Mouse (Mus musculus) forebrain, embryonic 11.5 days (tissue): ENCODE results near the gene Cacna2d1. TPM values are rescaled to one million over a fixed set of nuclear protein-coding genes. Genes with fewer than 3 reads are reported as not detected.
A peak's percentile ranks its signal among the peaks of the same experiment; 100 is the strongest.

Source experiments
- ATAC-seq: fragments of 200-750 bp; cut with Nextera tagmentation; replicated peaks from 2 replicates; pipeline ENCODE4 v1.8.0; 2017; ENCODE audit warnings: moderate TSS enrichment; ENCODE audit not compliant: low FRiP score
- DNase-seq: peaks from one replicate; pipeline ENCODE4 v3.0.0-alpha.2; 2017; ENCODE audit warnings: low spot score
- H3K27ac ChIP-seq: fragments of 300-500 bp; sonication (generic); 2 replicates; pipeline ENCODE4 v1.5.1; 2014; ENCODE audit warnings: low read depth, low read length
- H3K27me3 ChIP-seq: fragments of 300-500 bp; sonication (generic); 2 replicates; pipeline ENCODE4 v1.6.1; 2014; ENCODE audit warnings: mild to moderate bottlenecking, low read length, mixed read lengths; ENCODE audit not compliant: control insufficient read depth, insufficient read depth
- H3K36me3 ChIP-seq: fragments of 300-500 bp; sonication (generic); 2 replicates; pipeline ENCODE4 v1.6.1; 2014; ENCODE audit warnings: mild to moderate bottlenecking, low read length, moderate library complexity, mixed read lengths; ENCODE audit not compliant: control insufficient read depth, insufficient read depth
- H3K4me1 ChIP-seq: fragments of 300-500 bp; sonication (generic); replicated peaks from 2 replicates; pipeline ENCODE4 v1.6.1; 2014; ENCODE audit warnings: low read length, mixed read lengths; ENCODE audit not compliant: control insufficient read depth, insufficient read depth
- H3K4me2 ChIP-seq: fragments of 300-500 bp; sonication (generic); 2 replicates; pipeline ENCODE4 v1.6.1; 2014; ENCODE audit warnings: low read depth, mild to moderate bottlenecking, low read length, moderate library complexity, mixed read lengths; ENCODE audit not compliant: severe bottlenecking
- H3K4me3 ChIP-seq: fragments of 300-500 bp; sonication (generic); 2 replicates; pipeline ENCODE4 v1.5.1; 2014; ENCODE audit warnings: low read depth, low read length
- H3K9ac ChIP-seq: fragments of 300-500 bp; sonication (generic); 2 replicates; pipeline ENCODE4 v1.6.1; 2014; ENCODE audit warnings: low read length
- H3K9me3 ChIP-seq: fragments of 300-500 bp; sonication (generic); 2 replicates; pipeline ENCODE4 v1.6.1; 2016; ENCODE audit warnings: low read length, mixed read lengths; ENCODE audit not compliant: control insufficient read depth
- WGBS: fragments of 180-500 bp; shearing (Covaris S2); extraction: QIAGEN DNeasy Blood & Tissue Kit; methylation state at CpG from one replicate; pipeline ENCODE4 v1.1.7; 2014; 5-methylcytosine and 5-hydroxymethylcytosine counted together
- polyA plus RNA-seq: library from polyadenylated mRNA; unstranded; fragments of >200 nt; fragmentation: Nextera tagmentation; extraction: Ambion mirVana; gene quantifications from 2 replicates; pipeline ENCODE4 v1.2.1, GENCODE M21; 2014

Gene Cacna2d1
- polyA plus RNA-seq, 1 experiment from 2014 or later: 21.9 TPM

- Histone ChIP-seq H3K36me3 (no peaks in the 10 kb centered on the region), H3K27me3 (peaks cover 23% of the 10 kb centered on the region), H3K4me3 (peak overlapping the region; percentile 52), H3K4me2 (peak overlapping the region; percentile 87), H3K9ac (peak overlapping the region; percentile 84), H3K27ac (peak overlapping the region; percentile 72), H3K9me3 (no peaks in the 10 kb centered on the region), H3K4me1 (peaks cover 10% of the 10 kb centered on the region; the same call in 1 of the 2 replicates)
- ATAC-seq (peak; percentile 3; the same call in 1 of the 2 replicates), DNase-seq (no peak)
- under 1% methylated on average over 27 of the region's 27 CpGs for WGBS
Measured at GRCm38 (mm10) chr5:15935234-15935728, 790 bp downstream of the Cacna2d1 start.

- no peak for DNase-seq
Measured at GRCm38 (mm10) chr5:15935831-15936710, 1.6 kb downstream of the Cacna2d1 start.

GRCm38 (mm10) chr5:15941191-15941725 is 6.8 kb downstream of the Cacna2d1 start:
- no peak for DNase-seq
- Histone ChIP-seq H3K36me3 (no peaks in the 10 kb centered on the region), H3K4me3 (no peak overlapping the region), H3K4me1 (0 out of 2 replicates have a peak, but pooled peaks cover 2% of the 10 kb centered on the region), H3K27me3 (peaks cover 3% of the 10 kb centered on the region), H3K9me3 (no peaks in the 10 kb centered on the region; the same call in 1 of the 2 replicates), H3K4me2 (no peak overlapping the region), H3K9ac (no peak overlapping the region), H3K27ac (no peak overlapping the region)
- no peak for ATAC-seq
- WGBS: 34% methylated on average over 6 of the region's 6 CpGs

More at GRCm38 (mm10) chr5:15935831-15936710, 1.6 kb downstream of the Cacna2d1 start:
- H3K4me1 ChIP-seq: peaks cover 10% of the 10 kb centered on the region; the same call in 1 of the 2 replicates
- H3K36me3 ChIP-seq: no peaks in the 10 kb centered on the region
- H3K9me3 ChIP-seq: no peaks in the 10 kb centered on the region
- peak overlapping the region; percentile 84 for H3K9ac ChIP-seq
- peak overlapping the region; percentile 87 for H3K4me2 ChIP-seq
- no peak overlapping the region for H3K27ac ChIP-seq
- 23% methylated on average over 14 of the region's 14 CpGs for WGBS
- peaks cover 21% of the 10 kb centered on the region for H3K27me3 ChIP-seq
- ATAC-seq: no peak
- H3K4me3 ChIP-seq: peak overlapping the region; percentile 52

GRCm38 (mm10) chr5:15942051-15942450 is 7.6 kb downstream of the Cacna2d1 start:
- 81% methylated on average over 4 of the region's 4 CpGs for WGBS
- no peak for ATAC-seq
- Histone ChIP-seq H3K4me3 (no peak overlapping the region), H3K4me2 (no peak overlapping the region), H3K27me3 (peaks cover 3% of the 10 kb centered on the region), H3K4me1 (0 out of 2 replicates have a peak, but pooled peaks cover 2% of the 10 kb centered on the region), H3K9me3 (no peaks in the 10 kb centered on the region; the same call in 1 of the 2 replicates), H3K36me3 (no peaks in the 10 kb centered on the region), H3K27ac (no peak overlapping the region), H3K9ac (no peak overlapping the region)
- no peak for DNase-seq

GRCm38 (mm10) chr5:15948290-15949037 is 14.0 kb downstream of the Cacna2d1 start:
- Histone ChIP-seq H3K27ac (no peak overlapping the region), H3K9me3 (no peaks in the 10 kb centered on the region; the same call in 1 of the 2 replicates), H3K4me2 (no peak overlapping the region), H3K4me3 (no peak overlapping the region), H3K4me1 (no peaks in the 10 kb centered on the region), H3K9ac (no peak overlapping the region), H3K27me3 (no peaks in the 10 kb centered on the region), H3K36me3 (no peaks in the 10 kb centered on the region)
- ATAC-seq: no peak; the same call in 1 of the 2 replicates
- 93% methylated on average over 6 of the region's 6 CpGs for WGBS
- no peak for DNase-seq

- Histone ChIP-seq H3K27ac (no peak overlapping the region), H3K36me3 (no peaks in the 10 kb centered on the region), H3K4me1 (no peaks in the 10 kb centered on the region), H3K27me3 (no peaks in the 10 kb centered on the region), H3K4me3 (no peak overlapping the region), H3K9ac (no peak overlapping the region), H3K9me3 (no peaks in the 10 kb centered on the region), H3K4me2 (no peak overlapping the region)
- ATAC-seq (no peak), DNase-seq (no peak)
- WGBS: 97% methylated on average over 1 of the region's 1 CpGs
Measured at GRCm38 (mm10) chr5:15959760-15960159, 25.3 kb downstream of the Cacna2d1 start.

- no peaks in the 10 kb centered on the region for H3K4me1 ChIP-seq
- no peaks in the 10 kb centered on the region for H3K27me3 ChIP-seq
- no peak overlapping the region for H3K4me2 ChIP-seq
- no peak overlapping the region for H3K9ac ChIP-seq
- DNase-seq (no peak), ATAC-seq (no peak)
- no peak overlapping the region for H3K27ac ChIP-seq
- H3K4me3 ChIP-seq: no peak overlapping the region
- no peaks in the 10 kb centered on the region for H3K9me3 ChIP-seq
- no peaks in the 10 kb centered on the region for H3K36me3 ChIP-seq
- WGBS: 96% methylated on average over 2 of the region's 2 CpGs
Measured at GRCm38 (mm10) chr5:15961866-15962265, 27.4 kb downstream of the Cacna2d1 start.

GRCm38 (mm10) chr5:15966888-15967287 is 32.4 kb downstream of the Cacna2d1 start:
- Histone ChIP-seq H3K36me3 (no peaks in the 10 kb centered on the region), H3K4me2 (no peak overlapping the region), H3K4me3 (no peak overlapping the region), H3K4me1 (no peaks in the 10 kb centered on the region), H3K9me3 (no peaks in the 10 kb centered on the region), H3K27me3 (no peaks in the 10 kb centered on the region), H3K27ac (no peak overlapping the region), H3K9ac (no peak overlapping the region)
- DNase-seq (no peak), ATAC-seq (no peak)
